Comparison of ENCODE assay signal across 10 mouse cellular contexts in genomic region chr11:113951616-113951988, GRCm38 (mm10).
DNase-seq lines count a peak whose midpoint lies in the region; ATAC-seq and TF ChIP-seq lines count a peak whose summit lies in the region.
"Had no signal": no experiment of that assay in that cellular context is flagged by ENCODE, and none has a peak within 500 bp of the region (broad histone marks: within the 10 kb centered on the region; RNA-seq: fewer than 3 reads in every experiment).

No protein-coding gene starts in this region.

- no peak for TF ChIP-seq CTCF in intestine, postnatal 0 days (IDR thresholded peaks at IDR 0.05; ENCODE audit: low read depth)

- DNase-seq in neural tube, embryonic 11.5 days (ENCODE audit: low spot score): peak; percentile 31
- DNase-seq in neural tube, embryonic 10.5 days (ENCODE audit: extremely low spot score, low spot score): no peak
- DNase-seq in forebrain, embryonic 14.5 days (ENCODE audit: low spot score): peak; percentile 60
- DNase-seq in left cerebral cortex, postnatal 10 days (ENCODE audit: extremely low spot score in 1 of 2, low spot score in 2 of 2): no peak
- DNase-seq in layer of hippocampus, adult 8-10 months (ENCODE audit: low spot score in 2 of 2): no peak
- DNase-seq in frontal cortex, postnatal 25 days (ENCODE audit: low spot score in 2 of 2): no peak

- no peaks in the 10 kb centered on the region for H3K27me3 ChIP-seq in neural tube, embryonic 11.5 days (ENCODE audit: control insufficient read depth, insufficient read depth, low read length)
- H3K27me3 ChIP-seq in forebrain, embryonic 14.5 days (replicated peaks; ENCODE audit: control insufficient read depth, insufficient read depth, low read length): no peaks in the 10 kb centered on the region
- H3K27me3 ChIP-seq in midbrain, embryonic 12.5 days: peaks cover 15% of the 10 kb centered on the region; the same call in 1 of the 2 replicates
- no peaks in the 10 kb centered on the region for H3K27me3 ChIP-seq in intestine, postnatal 0 days (replicated peaks; ENCODE audit: control insufficient read depth, insufficient read depth, low read length)
- H3K27me3 ChIP-seq: stomach, embryonic 15.5 days had no signal

- no peaks in the 10 kb centered on the region for H3K9me3 ChIP-seq in neural tube, embryonic 11.5 days (ENCODE audit: control insufficient read depth, low read length)
- no peaks in the 10 kb centered on the region for H3K9me3 ChIP-seq in forebrain, embryonic 14.5 days (replicated peaks; ENCODE audit: control insufficient read depth, low read length)
- H3K9me3 ChIP-seq in midbrain, embryonic 12.5 days: 0 out of 2 replicates have a peak, but pooled peaks cover 3% of the 10 kb centered on the region
- no peaks in the 10 kb centered on the region for H3K9me3 ChIP-seq in intestine, postnatal 0 days (ENCODE audit: control insufficient read depth)
- H3K9me3 ChIP-seq: stomach, embryonic 15.5 days had no signal

- ATAC-seq in neural tube, embryonic 11.5 days (ENCODE audit: insufficient read depth, low FRiP score, low TSS enrichment): peak; percentile 31; the same call in 1 of the 2 replicates
- ATAC-seq in forebrain, embryonic 14.5 days: peak; percentile 62
- peak; percentile 57; the same call in 1 of the 2 replicates for ATAC-seq in midbrain, embryonic 12.5 days (ENCODE audit: low FRiP score, low read depth)
- ATAC-seq in intestine, postnatal 0 days: no peak

- H3K27ac ChIP-seq in neural tube, embryonic 11.5 days (ENCODE audit: low read depth, low read length): no peak overlapping the region
- H3K27ac ChIP-seq in forebrain, embryonic 14.5 days (ENCODE audit: low read depth, low read length): no peak overlapping the region
- H3K27ac ChIP-seq in midbrain, embryonic 12.5 days (replicated peaks): peak overlapping the region; percentile 63
- no peak overlapping the region for H3K27ac ChIP-seq in intestine, postnatal 0 days (ENCODE audit: low read depth, low read length)
- H3K27ac ChIP-seq: liver, embryonic 14.5 days; stomach, embryonic 15.5 days had no signal

- intact Hi-C loops in left cerebral cortex, postnatal 10 days (cut with DNase I): no loop called here

- H3K9ac ChIP-seq in neural tube, embryonic 11.5 days (ENCODE audit: low read length): no peak overlapping the region
- H3K9ac ChIP-seq in forebrain, embryonic 14.5 days (ENCODE audit: low read length): peak overlapping the region; percentile 25; the same call in 1 of the 2 replicates
- no peak overlapping the region for H3K9ac ChIP-seq in midbrain, embryonic 12.5 days (replicated peaks)
- H3K9ac ChIP-seq in intestine, postnatal 0 days (ENCODE audit: low read depth, low read length): no peak overlapping the region
- H3K9ac ChIP-seq: liver, embryonic 14.5 days; stomach, embryonic 15.5 days had no signal

- H3K4me1 ChIP-seq in neural tube, embryonic 11.5 days (ENCODE audit: control insufficient read depth, insufficient read depth, low read length): peaks cover 20% of the 10 kb centered on the region
- H3K4me1 ChIP-seq in forebrain, embryonic 14.5 days (ENCODE audit: control insufficient read depth, insufficient read depth, low read length): peaks cover 19% of the 10 kb centered on the region
- H3K4me1 ChIP-seq in midbrain, embryonic 12.5 days: peaks cover 32% of the 10 kb centered on the region
- no peaks in the 10 kb centered on the region for H3K4me1 ChIP-seq in intestine, postnatal 0 days (replicated peaks; ENCODE audit: control insufficient read depth, insufficient read depth, low read length)

- H3K4me2 ChIP-seq in neural tube, embryonic 11.5 days (ENCODE audit: low read depth): no peak overlapping the region
- H3K4me2 ChIP-seq in forebrain, embryonic 14.5 days (ENCODE audit: low read length): peak overlapping the region; percentile 23; the same call in 1 of the 2 replicates
- H3K4me2 ChIP-seq in midbrain, embryonic 12.5 days (replicated peaks): peak overlapping the region; percentile 29
- H3K4me2 ChIP-seq in intestine, postnatal 0 days (replicated peaks; ENCODE audit: low read depth): no peak overlapping the region
- H3K4me2 ChIP-seq: stomach, embryonic 15.5 days had no signal

- H3K36me3 ChIP-seq in neural tube, embryonic 11.5 days (ENCODE audit: control insufficient read depth, insufficient read depth, low read length): no peaks in the 10 kb centered on the region
- H3K36me3 ChIP-seq in forebrain, embryonic 14.5 days (ENCODE audit: control insufficient read depth, insufficient read depth, low read length): no peaks in the 10 kb centered on the region
- no peaks in the 10 kb centered on the region for H3K36me3 ChIP-seq in midbrain, embryonic 12.5 days
- no peaks in the 10 kb centered on the region for H3K36me3 ChIP-seq in intestine, postnatal 0 days (ENCODE audit: control insufficient read depth, insufficient read depth)
- H3K36me3 ChIP-seq: stomach, embryonic 15.5 days had no signal

- H3K4me3 ChIP-seq in neural tube, embryonic 11.5 days (ENCODE audit: low read depth, low read length): no peak overlapping the region
- H3K4me3 ChIP-seq in forebrain, embryonic 14.5 days (ENCODE audit: low read depth, low read length): no peak overlapping the region
- H3K4me3 ChIP-seq in midbrain, embryonic 12.5 days: no peak overlapping the region
- H3K4me3 ChIP-seq in intestine, postnatal 0 days (ENCODE audit: low read depth, low read length): no peak overlapping the region
- H3K4me3 ChIP-seq: stomach, embryonic 15.5 days had no signal

- 63% methylated on average over 15 of the region's 15 CpGs for WGBS in neural tube, embryonic 11.5 days
- WGBS in forebrain, embryonic 14.5 days: 6% methylated on average over 15 of the region's 15 CpGs
- WGBS in midbrain, embryonic 12.5 days: 18% methylated on average over 15 of the region's 15 CpGs
- WGBS in intestine, postnatal 0 days: 79% methylated on average over 15 of the region's 15 CpGs

Comparison
In these comparisons a context has a peak if more than half of its experiments do, and no peak if none do; other contexts are left out.
1. DNase-seq: peak in neural tube, embryonic 11.5 days (single experiment) and forebrain, embryonic 14.5 days (single experiment); none in neural tube, embryonic 10.5 days (single experiment), left cerebral cortex, postnatal 10 days (0 of 2), layer of hippocampus, adult 8-10 months (0 of 2) and frontal cortex, postnatal 25 days (0 of 2).
2. H3K4me2 ChIP-seq: peak in forebrain, embryonic 14.5 days (single experiment) and midbrain, embryonic 12.5 days (single experiment); none in neural tube, embryonic 11.5 days (single experiment) and intestine, postnatal 0 days (single experiment).